Mouse (Mus musculus): ENCODE data around the gene Ttc41.

Ttc41 gene

DNA sequence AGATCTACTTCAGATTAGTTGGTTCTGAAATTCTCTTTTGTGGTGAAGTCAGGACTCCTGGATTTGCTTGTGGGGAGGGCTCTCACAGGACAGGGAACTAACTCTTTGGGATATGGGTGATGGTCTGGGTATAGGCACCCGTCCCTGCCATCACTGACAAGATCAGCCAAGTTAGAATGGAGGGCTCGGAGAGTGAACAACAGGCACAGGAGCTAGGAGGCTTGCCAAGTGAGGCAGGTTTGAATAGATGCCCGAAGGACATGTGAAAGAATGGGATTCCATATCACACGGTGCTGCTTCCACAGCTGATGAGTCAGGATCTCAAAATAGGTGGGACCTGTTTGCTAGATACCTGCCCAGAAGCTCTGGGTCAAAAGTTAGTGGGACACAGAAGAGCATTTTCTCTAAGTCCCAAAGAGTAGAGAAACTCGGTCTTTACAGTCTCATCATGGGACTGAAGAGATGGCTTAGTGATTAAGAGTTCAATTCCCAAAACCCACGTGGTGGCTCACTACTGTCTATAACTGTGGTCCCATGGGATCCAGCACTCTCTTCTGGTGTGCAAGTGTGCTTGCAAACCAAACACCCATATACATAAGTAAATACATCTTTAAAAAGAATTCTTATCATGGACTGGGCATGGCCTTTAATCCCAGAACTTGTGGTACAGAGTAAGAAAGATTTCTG lies 50.3 kb downstream of the Ttc41 start:
- DNase-seq (ENCODE audit: low read depth): no peak

DNA sequence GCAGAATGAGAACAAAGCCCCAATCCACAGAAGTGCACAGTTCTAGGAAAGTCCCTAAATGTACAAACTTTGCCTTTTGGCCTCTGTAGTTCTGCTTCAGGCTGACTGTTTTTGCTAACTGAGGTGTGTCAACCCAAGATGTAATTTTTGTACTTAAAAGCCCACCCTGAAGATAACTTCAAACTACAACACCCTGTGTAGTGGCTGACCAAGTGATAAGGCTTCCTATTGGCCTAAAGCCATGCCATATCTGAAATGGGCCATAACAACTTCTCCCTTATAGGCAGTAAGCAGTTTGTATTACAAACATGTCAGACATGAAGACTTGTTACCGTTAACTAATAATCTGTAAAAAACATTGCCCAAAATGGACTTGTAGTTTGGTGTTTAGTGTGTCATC lies 52.1 kb downstream of the Ttc41 start:
- no peak for DNase-seq (ENCODE audit: low read depth)

DNA sequence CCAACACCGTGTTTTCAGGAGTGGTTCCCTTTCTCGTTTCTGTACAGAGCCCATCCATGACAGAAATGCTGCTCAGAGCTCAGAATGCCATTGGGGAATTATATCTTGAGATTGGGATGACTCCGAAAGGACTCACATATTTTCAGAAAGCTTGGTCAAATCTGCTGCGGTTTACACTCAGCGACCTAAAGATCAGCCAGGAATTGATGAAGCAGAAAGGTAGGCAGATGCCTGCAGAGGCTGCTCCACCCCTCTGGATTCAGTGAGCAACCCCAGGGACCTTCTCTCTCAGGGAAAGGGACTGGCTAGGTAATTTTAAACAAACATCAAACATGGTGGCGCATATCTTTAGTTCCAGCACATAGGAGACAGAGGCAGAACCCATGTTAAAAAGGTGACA lies 52.6 kb downstream of the Ttc41 start:
- DNase-seq (ENCODE audit: low read depth): no peak

DNA sequence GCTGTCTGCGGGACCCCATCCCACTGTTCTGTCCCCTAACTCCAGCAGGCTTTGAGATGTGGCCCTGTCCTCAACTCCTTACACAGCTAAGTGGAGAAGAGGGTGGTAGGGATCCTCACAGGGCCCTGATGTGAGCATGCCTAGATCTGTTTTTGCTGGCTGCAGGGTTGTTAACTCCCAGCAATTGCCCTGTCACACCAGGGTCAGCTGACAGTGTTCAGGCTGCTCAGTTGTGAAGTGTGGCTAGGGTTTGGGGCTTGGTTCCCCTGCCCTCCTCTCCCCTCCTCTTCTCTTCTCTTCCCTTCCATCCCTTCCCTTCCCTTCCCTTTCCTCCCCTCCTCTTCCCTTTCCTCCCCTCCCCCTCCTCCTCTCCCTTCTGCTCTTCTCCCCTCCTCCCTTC lies 55.6 kb downstream of the Ttc41 start:
- DNase-seq (ENCODE audit: low read depth): no peak

DNA sequence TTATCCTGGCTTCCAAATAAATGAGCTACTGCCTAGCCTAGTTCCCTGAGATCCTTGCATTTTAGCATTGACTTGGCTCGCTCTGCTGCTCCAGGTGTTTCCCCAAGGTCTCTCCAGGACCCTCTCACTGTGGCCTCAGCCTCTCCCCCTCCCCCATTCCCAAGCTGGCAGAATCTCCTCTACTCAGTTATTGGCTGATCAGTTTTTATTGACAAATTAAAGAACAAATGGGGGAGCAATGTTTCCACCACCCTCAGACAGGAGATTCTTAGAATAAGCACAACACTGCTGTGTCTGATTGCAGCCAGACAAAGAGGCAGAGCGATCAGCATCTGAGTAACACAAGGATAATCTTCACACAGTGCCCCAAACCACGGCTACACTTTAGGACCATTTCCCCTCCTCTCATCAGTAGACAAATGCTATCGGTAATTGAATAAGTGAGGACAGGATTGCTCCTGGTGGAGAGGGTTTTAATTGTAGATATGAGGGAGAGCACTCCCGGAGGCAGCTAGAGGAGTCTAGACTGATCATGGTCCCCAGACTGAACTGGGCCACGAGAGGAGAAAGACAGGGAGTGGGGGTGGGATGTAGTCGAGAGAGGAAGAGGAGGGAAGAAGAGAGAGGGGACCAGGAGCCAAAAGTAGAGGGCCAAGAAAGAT lies 56.2 kb downstream of the Ttc41 start:
- no peak for DNase-seq (ENCODE audit: low read depth)

DNA sequence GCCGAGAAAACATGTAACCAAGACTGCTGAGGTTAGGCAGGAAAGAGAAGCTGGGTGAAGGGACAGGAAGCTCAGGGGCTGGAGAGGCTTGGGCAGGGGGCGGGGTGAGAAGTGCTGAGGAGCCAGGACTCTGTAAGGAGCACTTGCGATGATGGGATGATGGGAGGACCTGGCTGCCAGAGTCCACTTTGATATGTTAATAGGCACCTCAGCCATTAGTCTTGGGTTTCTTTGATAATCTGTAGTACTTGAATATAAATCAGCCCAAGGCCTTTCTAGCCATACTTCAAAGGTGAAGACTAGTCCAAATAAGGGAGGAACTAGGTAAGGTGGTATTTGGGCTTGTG lies 56.7 kb downstream of the Ttc41 start:
- no peak for DNase-seq (ENCODE audit: low read depth)

DNA sequence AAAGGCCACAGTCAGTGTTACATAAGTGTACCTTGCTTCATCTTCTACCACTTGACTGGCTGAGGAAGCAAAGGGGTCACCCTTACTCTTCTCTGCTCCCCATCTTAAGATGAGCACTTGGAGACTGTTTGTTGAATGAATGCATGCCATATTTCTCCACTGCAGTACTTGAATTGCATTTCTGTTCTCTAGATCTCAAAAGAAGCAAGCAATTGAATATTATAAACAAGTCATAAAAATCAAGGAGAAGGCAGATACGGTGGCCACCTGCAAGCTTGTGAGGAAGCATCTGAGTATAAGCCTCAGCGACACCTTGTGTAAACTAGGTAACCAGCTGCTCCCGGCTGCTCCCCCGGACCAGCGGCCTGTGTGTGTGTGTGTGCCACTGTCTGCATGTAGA lies 58.1 kb downstream of the Ttc41 start, which contains the start of gene Gm49358:
Gm49358 (plus strand) TSS at position 301 of the 400 bp plus-strand sequence.
- no peak for DNase-seq (ENCODE audit: low read depth)

DNA sequence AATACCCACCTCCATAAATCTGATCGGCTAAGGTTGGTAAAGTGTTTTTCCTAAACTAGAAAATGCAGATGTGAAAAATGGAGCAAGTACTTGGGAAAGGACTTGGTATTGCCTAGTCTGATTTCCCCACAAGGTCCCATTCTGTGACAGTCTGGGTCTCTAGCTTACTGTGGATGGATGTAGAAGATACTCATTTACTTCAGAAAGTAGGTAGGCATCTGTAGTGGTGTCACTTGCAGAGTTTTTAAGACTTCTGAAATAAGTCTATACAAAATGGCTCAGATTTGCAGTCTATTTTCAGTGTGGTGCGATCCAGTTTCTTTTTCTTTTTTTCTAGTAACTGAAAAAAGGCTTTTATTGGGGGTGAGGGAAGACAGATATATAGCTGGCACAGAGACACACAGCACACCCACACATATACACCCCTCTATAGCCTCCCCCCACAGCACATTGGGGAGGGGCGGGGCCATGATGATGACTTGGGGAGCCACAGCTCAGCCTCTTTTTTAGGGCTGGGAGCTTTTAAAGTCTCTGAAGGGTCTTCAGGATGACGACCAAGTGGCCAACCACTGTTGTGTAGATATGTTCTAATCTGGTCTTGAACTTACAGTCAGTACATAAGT lies 59.8 kb downstream of the Ttc41 start:
- DNase-seq (ENCODE audit: low read depth): no peak

DNA sequence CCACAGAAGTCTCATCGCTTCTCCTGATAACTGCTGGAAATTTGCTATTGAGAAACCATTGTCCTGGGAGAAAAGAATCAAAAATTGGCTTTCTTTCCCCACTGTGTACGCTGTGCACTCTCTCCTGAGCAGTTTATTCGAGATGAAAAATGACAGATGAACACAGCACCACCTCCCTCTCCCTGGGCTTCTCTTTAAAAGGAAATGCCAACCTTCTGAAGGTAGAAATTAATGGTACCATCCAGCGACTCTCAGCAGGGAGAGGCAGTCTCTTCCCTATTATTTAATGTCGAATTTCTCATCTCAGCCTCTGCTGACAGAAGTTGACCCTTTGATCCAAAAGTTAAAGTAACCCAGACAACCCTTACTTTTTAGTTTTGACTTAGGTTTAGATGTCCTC lies 63.6 kb downstream of the Ttc41 start:
- DNase-seq (ENCODE audit: low read depth): no peak

DNA sequence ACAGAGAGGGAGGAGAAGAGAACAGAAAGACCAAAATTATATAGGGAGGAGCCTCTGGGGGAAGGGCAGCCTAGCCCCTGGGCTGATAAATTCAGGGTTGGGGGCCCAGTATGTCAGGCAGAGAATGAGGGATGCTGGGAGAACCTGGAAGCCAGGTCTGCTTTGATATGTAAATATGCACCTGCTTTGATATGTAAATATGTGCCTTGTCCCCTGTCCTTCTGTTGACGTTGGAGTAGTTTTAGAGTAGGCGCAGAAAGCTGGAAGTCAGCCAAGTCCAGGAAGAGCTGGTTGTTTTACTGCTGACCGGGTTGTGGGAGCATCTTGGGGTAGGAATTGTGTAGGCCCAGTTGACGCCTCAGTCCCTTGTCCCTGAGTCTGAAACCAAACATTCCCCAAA lies 64.2 kb downstream of the Ttc41 start:
- no peak for DNase-seq (ENCODE audit: low read depth)

DNA sequence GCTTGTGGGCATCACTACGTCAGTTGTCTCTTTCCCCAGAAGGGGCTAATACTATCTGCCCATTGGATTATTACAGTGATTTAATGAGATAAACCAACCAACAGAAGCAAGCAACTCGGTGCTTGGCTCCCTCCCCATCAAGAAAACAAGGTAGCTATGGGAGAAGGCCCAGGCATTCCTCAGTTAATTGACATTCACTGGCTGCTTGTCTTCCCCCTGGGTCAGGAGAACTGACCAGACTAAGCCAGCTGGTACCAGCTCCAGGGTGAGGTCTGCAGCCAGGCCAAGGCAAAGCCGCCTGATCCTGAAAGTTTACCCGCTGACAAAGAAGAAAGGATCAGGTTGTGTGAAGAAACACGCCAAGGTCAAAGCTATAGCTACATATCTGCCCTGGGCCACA lies 66.1 kb downstream of the Ttc41 start:
- no peak for DNase-seq (ENCODE audit: low read depth)

DNA sequence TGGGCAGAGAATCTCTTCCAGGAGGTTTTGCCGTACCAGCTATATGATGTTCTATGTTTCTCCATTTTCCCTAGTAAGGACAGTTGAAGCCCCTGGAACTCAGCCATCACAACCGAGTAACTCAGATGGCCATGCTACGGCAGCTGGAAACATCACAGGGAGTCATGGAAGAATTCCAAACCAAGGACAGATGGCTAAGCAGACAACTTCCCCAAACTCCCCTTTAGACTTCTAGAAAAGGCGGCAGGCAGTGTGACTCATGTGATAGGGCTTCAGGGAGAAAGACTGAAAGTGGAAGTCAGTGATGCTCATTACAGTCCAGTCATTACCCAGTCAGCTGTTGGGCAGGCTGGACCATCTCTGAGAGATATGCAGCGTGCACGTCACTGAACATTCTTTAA lies 66.6 kb downstream of the Ttc41 start:
- DNase-seq (ENCODE audit: low read depth): no peak

DNA sequence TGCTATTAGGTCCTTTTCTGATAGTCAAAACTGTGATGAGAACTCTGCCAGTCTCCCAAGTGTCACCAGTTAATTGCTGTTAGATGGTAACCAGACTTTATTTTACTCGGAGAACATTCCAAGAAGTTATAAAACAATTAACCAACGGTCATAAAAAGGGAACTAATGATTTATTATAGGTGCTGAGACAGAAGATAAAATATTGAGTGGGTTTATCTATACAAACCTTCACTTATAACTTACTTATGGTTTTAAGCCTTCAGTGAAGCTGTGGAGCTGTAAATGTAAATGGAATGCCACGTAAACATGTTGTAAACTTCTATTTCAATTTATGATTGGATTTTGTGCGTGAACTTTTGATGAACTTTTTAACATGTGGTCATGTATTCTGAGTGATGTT lies 67.7 kb downstream of the Ttc41 start:
- DNase-seq (ENCODE audit: low read depth): no peak

DNA sequence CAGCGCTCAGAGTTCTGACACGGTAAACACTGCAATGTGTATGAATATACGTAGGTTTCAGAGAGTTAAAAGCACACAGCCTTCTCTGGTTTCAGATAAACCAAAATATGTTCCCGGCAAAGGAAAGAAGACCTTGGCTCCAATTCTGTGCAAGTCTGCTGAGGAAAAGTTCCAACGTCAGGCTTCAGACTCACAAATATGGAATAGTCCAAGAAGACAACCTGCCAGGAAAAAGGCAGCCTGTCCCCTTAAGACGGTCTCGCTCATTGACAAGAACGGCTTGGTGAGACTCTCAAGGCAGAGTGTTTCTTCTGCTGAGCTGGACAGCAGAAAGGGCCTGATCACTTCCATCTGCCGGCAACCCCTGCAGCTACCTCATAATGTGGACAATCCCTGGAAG lies 70.7 kb downstream of the Ttc41 start:
- DNase-seq (ENCODE audit: low read depth): no peak

DNA sequence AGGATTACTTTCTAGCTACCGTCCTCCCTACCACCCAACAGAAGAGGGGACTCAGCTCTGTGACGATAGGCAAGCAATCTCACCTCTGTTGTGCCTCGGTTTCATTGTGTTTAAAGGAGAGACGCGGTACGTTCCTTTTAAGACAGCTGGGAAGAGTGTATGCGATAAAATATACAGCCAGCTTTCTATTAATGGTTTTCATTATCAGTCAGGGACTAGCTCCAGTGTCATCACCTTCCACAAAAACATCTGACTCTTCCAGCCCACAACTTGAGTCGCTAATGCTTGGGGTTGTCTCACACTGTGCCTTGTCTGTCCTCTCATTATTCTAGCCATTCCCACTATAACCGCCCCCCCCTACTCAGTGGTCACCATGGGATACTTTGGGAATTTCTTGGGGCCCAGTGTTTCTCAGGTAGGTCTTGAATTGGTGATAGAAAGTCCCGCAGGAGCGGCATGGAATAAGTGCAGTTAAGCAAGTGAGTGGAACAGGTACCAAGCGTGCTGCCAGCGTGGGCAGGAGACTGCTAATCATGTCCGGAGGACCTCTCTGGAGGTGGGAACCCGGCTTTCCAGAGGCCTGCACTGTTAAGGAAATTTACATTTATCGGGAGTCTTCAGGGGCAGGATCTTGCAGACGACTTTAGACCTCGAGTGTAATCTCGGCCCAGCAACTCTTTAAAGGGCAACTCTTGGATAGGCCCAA lies 72.2 kb downstream of the Ttc41 start:
- no peak for DNase-seq (ENCODE audit: low read depth)

DNA sequence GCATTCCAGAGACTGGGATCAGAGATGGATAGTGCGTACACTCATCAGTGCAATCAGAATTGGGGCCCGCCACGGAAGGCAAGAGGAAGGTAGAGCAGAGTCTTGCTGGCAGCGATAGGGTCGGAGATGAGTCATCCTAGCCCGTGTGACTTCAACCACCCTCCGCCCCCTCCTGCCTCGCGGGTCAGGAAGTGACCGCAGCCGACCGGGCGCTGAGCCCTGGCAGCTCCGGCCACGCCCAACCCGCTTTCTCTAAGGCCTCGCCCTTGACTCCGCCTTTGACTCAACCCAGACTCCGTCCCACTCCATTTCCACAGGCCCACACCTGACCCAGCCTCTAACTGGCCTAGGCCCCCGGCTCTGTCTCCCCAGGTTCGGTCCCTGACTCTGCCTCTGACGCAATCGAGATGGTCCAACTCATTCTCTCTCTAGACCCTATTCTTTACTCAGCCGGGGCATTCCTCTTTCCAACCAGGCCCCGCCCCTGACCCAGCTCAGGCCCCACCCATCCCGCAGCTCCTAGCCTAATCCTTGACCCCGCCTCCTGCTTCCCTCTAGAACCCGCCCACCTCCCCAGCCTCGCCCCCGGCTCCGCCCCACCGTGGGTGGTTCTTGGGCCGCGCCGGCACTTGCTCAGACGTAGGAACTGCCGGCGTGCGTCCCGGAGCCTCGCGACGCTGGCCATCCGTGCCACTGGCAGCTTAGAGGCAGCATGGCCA lies 72.9 kb downstream of the Ttc41 start, which contains the start of gene Nt5dc3:
Nt5dc3 (plus strand) TSS at position 608 of the 719 bp plus-strand sequence.
- DNase-seq (ENCODE audit: low read depth): peak; percentile 89

DNA sequence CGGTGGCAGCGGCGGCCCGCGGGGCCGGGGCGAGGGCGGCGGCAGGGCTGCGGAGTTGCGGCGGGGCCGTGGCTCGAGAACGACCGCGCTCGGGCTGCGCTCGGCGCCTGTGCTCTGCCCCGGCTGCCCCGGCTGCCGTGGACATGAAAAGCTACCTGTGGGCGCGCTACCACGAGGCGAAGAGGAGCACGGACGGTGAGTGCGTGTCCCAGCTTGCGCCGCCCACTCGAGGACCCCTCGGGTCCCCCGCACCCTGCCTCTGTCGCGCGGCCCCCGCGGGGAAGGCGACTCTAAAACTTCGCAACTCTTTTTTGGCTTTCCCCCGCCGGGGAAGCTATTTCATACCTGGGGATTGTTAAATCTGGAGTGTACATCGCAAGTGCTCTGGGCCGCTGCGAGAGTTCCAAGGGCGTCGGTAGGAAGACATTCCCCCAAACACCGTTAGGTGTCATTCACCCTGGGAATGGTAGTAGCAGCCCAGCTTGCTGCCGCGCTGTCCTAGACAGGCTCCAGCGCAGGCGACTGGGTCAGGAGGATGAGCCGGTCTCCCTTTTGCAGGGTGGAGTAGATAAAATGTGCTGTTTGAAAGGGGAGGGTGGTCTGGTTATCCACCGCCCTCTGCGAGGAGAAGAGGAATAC lies 73.6 kb downstream of the Ttc41 start:
- no peak for DNase-seq (ENCODE audit: low read depth)

DNA sequence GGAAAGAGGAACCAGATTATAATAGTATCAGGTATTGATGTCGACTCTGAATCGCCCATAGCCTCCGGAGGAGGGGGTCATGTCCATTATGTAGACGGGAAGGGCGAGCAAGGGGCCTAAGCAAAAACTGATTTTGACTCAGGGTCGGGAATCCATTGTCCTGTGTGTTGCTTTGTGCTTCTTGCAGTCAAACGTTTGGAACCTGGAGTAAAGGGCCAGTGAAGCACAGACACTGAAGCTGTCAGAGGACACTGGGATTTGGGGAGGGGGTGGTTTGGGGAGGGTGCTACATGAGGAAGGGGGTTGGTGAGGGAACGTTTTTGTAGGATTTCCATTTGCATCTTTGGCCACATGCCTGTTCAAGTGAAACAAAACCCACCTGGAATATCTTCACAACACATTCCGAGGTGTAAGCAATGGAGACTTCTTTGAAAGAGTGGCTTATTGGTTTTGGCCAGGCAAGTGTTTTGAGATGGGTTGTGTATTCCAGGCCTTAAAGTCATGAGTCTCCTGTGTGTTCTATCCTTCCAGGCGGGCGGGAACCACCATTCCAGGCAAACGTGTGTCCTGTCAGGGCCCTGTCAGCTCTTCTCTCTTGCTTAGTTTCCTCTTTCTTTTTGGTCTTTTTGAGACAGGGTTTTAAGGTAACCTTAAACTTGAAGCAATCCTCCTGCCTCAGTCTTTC lies 74.3 kb downstream of the Ttc41 start:
- no peak for DNase-seq (ENCODE audit: low read depth)

DNA sequence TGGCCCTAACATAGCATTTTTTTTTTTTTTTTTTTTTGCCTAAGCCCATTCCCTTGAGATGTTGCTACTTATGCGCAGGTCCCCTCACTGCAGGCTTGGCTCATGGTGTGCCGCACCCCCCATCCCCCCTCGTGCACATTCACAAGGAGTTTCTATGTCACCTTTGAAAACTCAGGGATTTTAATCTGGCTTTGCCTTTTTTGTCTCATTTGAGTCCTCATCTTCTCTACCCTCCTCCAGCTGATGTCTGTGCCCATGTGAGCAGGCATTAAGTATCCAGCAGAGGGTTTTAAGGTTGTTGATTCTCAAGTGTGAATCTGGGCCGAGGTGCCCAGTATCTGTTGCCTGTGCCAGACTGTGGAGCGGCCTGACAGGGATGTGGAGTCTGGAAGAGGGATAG lies 76.0 kb downstream of the Ttc41 start:
- DNase-seq (ENCODE audit: low read depth): no peak

DNA sequence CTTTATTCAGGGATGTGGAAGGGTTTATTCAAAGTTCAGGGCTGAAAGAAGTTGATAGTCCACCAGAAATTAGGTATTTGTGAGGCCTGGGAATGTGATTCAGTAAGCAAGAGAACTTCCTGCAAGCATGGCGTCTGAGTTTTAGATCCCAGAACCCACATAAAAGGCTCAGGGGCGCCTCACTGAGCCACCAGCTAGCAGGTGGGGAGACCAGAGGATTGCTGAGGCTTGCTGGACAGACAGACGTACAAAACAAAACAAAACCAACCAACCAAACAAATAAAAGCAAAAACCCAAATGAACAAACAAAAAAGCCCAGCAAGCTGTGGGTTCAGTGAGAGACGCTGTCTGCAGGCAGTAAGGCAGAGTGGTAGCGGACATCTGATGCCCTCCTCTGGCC lies 77.0 kb downstream of the Ttc41 start:
- DNase-seq (ENCODE audit: low read depth): no peak

DNA sequence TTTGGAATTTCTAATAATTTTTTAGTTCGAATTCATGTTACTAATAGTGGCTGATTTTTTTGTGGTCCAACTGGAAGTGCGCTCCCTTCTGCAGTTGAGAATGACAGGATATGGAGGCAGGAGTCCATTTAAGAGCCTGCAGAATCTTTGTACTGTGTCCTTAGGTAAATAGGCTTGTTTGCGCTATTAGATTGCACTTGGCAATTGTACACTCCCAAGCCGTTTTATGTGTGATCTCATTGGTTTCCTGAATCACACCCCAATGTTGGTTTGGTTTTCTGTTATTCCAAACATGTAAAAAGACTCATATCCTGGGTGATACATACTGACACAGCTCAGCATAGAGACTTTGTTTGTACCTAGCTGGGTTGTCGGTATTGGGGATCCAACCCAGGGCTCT lies 78.0 kb downstream of the Ttc41 start:
- DNase-seq (ENCODE audit: low read depth): no peak
